Mouse (Mus musculus): Measurements from ENCODE around the gene Olfr849. TPM values are rescaled to one million over a fixed set of nuclear protein-coding genes. Genes with fewer than 3 reads are reported as not detected.

The Olfr849 gene
- total RNA-seq (2015): not detected in 2 replicates
- not detected in 2 replicates for total RNA-seq (2017)

DNA sequence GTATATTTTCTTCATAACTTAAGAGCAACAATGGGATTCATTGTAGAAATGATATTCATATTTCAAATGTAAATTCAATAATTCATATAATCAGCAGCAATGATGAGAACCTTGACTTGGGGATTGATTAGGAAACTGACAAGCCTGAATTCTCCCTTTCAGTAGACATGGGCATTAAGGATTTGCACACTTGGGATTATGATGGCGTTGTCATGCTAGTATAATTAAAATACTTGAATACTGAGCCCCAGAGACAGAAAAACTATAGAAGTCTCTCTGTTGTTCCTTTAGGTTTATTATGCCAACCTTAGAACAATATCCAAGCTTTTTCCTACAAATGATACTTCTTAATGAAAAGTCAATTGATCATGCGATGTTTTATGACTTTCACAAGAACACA is at the start of gene Olfr849:
Gene Olfr849, plus strand, starts transcription at position 301 of the 400 bp plus-strand sequence.
- no peak for ATAC-seq (replicated peaks; ENCODE audit: poor library complexity)

DNA sequence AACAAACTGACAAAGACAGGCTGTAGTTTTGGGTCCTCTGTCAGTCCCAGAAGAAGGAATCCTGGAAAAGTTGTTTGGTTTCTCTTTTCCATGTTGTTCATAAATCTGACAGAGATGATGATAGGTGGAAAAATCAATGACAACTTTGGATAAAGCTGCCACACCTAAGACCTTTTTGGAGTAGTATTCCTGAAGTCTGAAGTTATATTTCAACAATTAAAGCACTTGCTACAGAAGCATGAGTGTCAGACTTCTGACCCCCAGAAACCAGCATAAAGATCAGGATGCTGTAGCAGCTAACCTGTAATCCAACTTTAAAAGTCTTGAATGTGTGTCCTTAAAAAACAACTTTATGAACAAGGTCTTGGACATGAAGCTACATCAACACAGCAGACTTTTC is 38.1 kb downstream of the Olfr849 start, which contains the start of gene Olfr850:
Gene Olfr850, minus strand, starts transcription at position 101 of the 400 bp plus-strand sequence.
- no peak for ATAC-seq (replicated peaks; ENCODE audit: poor library complexity)

DNA sequence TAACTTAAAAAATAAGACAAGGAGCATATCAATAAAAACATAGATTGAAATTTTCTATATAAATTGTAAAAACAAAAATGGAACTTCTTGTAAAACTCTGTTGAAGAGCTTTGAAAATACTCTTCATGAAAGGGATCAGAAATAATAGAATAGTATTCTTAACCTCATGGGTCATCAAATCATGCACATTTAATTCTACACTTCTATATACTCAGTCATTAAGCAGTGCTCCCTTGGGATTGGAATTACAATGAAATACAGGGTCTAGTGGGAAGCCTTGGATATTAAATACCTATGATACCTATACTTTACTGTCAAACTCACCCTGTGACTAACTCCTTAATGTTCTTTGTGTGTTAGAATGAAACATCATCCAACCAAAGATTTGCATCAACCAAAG is 52.9 kb downstream of the Olfr849 start, which contains the start of gene Olfr851:
Gene Olfr851, plus strand, starts transcription at position 301 of the 400 bp plus-strand sequence.
- no peak for ATAC-seq (replicated peaks; ENCODE audit: poor library complexity)

Other genes with a start within 250 kb of the Olfr849 start
- gene Olfr843, start 188.3 kb upstream of the Olfr849 start, total RNA-seq (2015): not detected in 2 replicates
- not detected in 2 replicates for gene Olfr843, start 188.3 kb upstream of the Olfr849 start, total RNA-seq (2017)
- not detected in 2 replicates for gene Olfr844, start 123.9 kb upstream of the Olfr849 start, total RNA-seq (2015)
- gene Olfr844, start 123.9 kb upstream of the Olfr849 start, total RNA-seq (2017): not detected in 2 replicates
- not detected in 2 replicates for gene Olfr845, start 103.8 kb upstream of the Olfr849 start, total RNA-seq (2015)
- gene Olfr845, start 103.8 kb upstream of the Olfr849 start, total RNA-seq (2017): not detected in 2 replicates
- gene Olfr846, start 76.3 kb upstream of the Olfr849 start, total RNA-seq (2015): not detected in 2 replicates
- not detected in 2 replicates for gene Olfr846, start 76.3 kb upstream of the Olfr849 start, total RNA-seq (2017)
- gene Olfr847, start 61.6 kb upstream of the Olfr849 start, total RNA-seq (2015): not detected in 2 replicates
- gene Olfr847, start 61.6 kb upstream of the Olfr849 start, total RNA-seq (2017): not detected in 2 replicates
- gene Olfr850, start 38.0 kb downstream of the Olfr849 start, total RNA-seq (2015): not detected in 2 replicates
- gene Olfr850, start 38.0 kb downstream of the Olfr849 start, total RNA-seq (2017): not detected in 2 replicates
- not detected in 2 replicates for gene Olfr851, start 53.0 kb downstream of the Olfr849 start, total RNA-seq (2015)
- not detected in 2 replicates for gene Olfr851, start 53.0 kb downstream of the Olfr849 start, total RNA-seq (2017)
- not detected in 2 replicates for gene Olfr853, start 100.8 kb downstream of the Olfr849 start, total RNA-seq (2015)
- not detected in 2 replicates for gene Olfr853, start 100.8 kb downstream of the Olfr849 start, total RNA-seq (2017)
- not detected in 2 replicates for gene Olfr854, start 127.1 kb downstream of the Olfr849 start, total RNA-seq (2015)
- not detected in 2 replicates for gene Olfr854, start 127.1 kb downstream of the Olfr849 start, total RNA-seq (2017)
- gene Olfr855, start 142.4 kb downstream of the Olfr849 start, total RNA-seq (2015): not detected in 2 replicates
- not detected in 2 replicates for gene Olfr855, start 142.4 kb downstream of the Olfr849 start, total RNA-seq (2017)
- gene Zfp317, start 181.8 kb downstream of the Olfr849 start, total RNA-seq (2015): 13.5 and 17.7 TPM in 2 replicates
- gene Zfp317, start 181.8 kb downstream of the Olfr849 start, total RNA-seq (2017): 19.2 and 20.8 TPM in 2 replicates

Data from megakaryocyte progenitor cell, adult 5-6 weeks (primary cell).